Mouse (Mus musculus): ENCODE data around the gene Myo18a. TPM values are rescaled to one million over a fixed set of nuclear protein-coding genes. Genes with fewer than 3 reads are reported as not detected.

Myo18a gene
- total and polyA plus RNA-seq, 2 experiments from 2014 or later = 35.0 to 82.0 TPM

GRCm38 (mm10) chr11:77852941-77853668, 90.1 kb downstream of the Myo18a start:
- TF ChIP-seq CTCF (IDR thresholded peaks at IDR 0.05) = no peak
- 95% methylated on average over 17 of the region's 17 CpGs for WGBS
- DNase-seq (ENCODE audit: low spot score) (no peak), ATAC-seq (ENCODE audit: low FRiP score) (no peak)
- Histone ChIP-seq H3K4me3 (ENCODE audit: low read depth, low read length) (no peak overlapping the region), H3K9ac (replicated peaks; ENCODE audit: low read length, poor library complexity, severe bottlenecking) (no peak overlapping the region), H3K4me2 (ENCODE audit: low read depth, low read length, poor library complexity, severe bottlenecking) (no peak overlapping the region), H3K27me3 (ENCODE audit: insufficient read depth, low read length) (no peaks in the 10 kb centered on the region), H3K27ac (ENCODE audit: low read depth, low read length) (no peak overlapping the region; the same call in 1 of the 2 replicates), H3K4me1 (ENCODE audit: insufficient read depth, low read length) (peaks cover 22% of the 10 kb centered on the region; the same call in 1 of the 2 replicates), H3K36me3 (ENCODE audit: insufficient read depth, low read length) (peaks cover 34% of the 10 kb centered on the region), H3K9me3 (ENCODE audit: low read length) (no peaks in the 10 kb centered on the region)

GRCm38 (mm10) chr11:77854641-77855040, 91.6 kb downstream of the Myo18a start:
- DNase-seq (ENCODE audit: low spot score) (no peak), ATAC-seq (ENCODE audit: low FRiP score) (no peak)
- H3K4me3 ChIP-seq (ENCODE audit: low read depth, low read length) = no peak overlapping the region
- no peak overlapping the region for H3K9ac ChIP-seq (replicated peaks; ENCODE audit: low read length, poor library complexity, severe bottlenecking)
- no peak overlapping the region for H3K4me2 ChIP-seq (ENCODE audit: low read depth, low read length, poor library complexity, severe bottlenecking)
- H3K4me1 ChIP-seq (ENCODE audit: insufficient read depth, low read length) = peaks cover 18% of the 10 kb centered on the region; the same call in 1 of the 2 replicates
- no peaks in the 10 kb centered on the region for H3K27me3 ChIP-seq (ENCODE audit: insufficient read depth, low read length)
- no peak for TF ChIP-seq CTCF (IDR thresholded peaks at IDR 0.05)
- peak overlapping the region; percentile 40 for H3K27ac ChIP-seq (ENCODE audit: low read depth, low read length)
- 46% methylated on average over 3 of the region's 3 CpGs for WGBS
- no peaks in the 10 kb centered on the region for H3K9me3 ChIP-seq (ENCODE audit: low read length)
- peaks cover 36% of the 10 kb centered on the region for H3K36me3 ChIP-seq (ENCODE audit: insufficient read depth, low read length)

GRCm38 (mm10) chr11:77855396-77855795, 92.3 kb downstream of the Myo18a start:
- Histone ChIP-seq H3K9me3 (ENCODE audit: low read length) (no peaks in the 10 kb centered on the region), H3K36me3 (ENCODE audit: insufficient read depth, low read length) (peaks cover 33% of the 10 kb centered on the region), H3K4me1 (ENCODE audit: insufficient read depth, low read length) (peaks cover 13% of the 10 kb centered on the region; the same call in 1 of the 2 replicates), H3K9ac (replicated peaks; ENCODE audit: low read length, poor library complexity, severe bottlenecking) (no peak overlapping the region), H3K4me2 (ENCODE audit: low read depth, low read length, poor library complexity, severe bottlenecking) (no peak overlapping the region), H3K4me3 (ENCODE audit: low read depth, low read length) (no peak overlapping the region), H3K27ac (ENCODE audit: low read depth, low read length) (peak overlapping the region; percentile 51), H3K27me3 (ENCODE audit: insufficient read depth, low read length) (no peaks in the 10 kb centered on the region)
- DNase-seq (ENCODE audit: low spot score) (no peak), ATAC-seq (ENCODE audit: low FRiP score) (no peak)
- WGBS = 21% methylated on average over 15 of the region's 15 CpGs
- TF ChIP-seq CTCF (IDR thresholded peaks at IDR 0.05) = no peak

GRCm38 (mm10) chr11:77857089-77857488, 94.0 kb downstream of the Myo18a start:
- Histone ChIP-seq H3K27ac (ENCODE audit: low read depth, low read length) (no peak overlapping the region), H3K9ac (replicated peaks; ENCODE audit: low read length, poor library complexity, severe bottlenecking) (no peak overlapping the region), H3K9me3 (ENCODE audit: low read length) (no peaks in the 10 kb centered on the region), H3K36me3 (ENCODE audit: insufficient read depth, low read length) (peaks cover 34% of the 10 kb centered on the region), H3K4me3 (ENCODE audit: low read depth, low read length) (no peak overlapping the region), H3K4me1 (ENCODE audit: insufficient read depth, low read length) (peaks cover 4% of the 10 kb centered on the region; the same call in 1 of the 2 replicates), H3K27me3 (ENCODE audit: insufficient read depth, low read length) (no peaks in the 10 kb centered on the region), H3K4me2 (ENCODE audit: low read depth, low read length, poor library complexity, severe bottlenecking) (no peak overlapping the region)
- 75% methylated on average over 6 of the region's 6 CpGs for WGBS
- DNase-seq (ENCODE audit: low spot score) (no peak), ATAC-seq (ENCODE audit: low FRiP score) (no peak)
- TF ChIP-seq CTCF (IDR thresholded peaks at IDR 0.05) = no peak

GRCm38 (mm10) chr11:77858589-77858988, 95.5 kb downstream of the Myo18a start:
- TF ChIP-seq CTCF (IDR thresholded peaks at IDR 0.05) = peak; percentile 9; the same call in 1 of the 2 replicates
- DNase-seq (ENCODE audit: low spot score) = no peak
- no peak overlapping the region for H3K4me3 ChIP-seq (ENCODE audit: low read depth, low read length)
- 0 out of 2 replicates have a peak overlapping the region, but pooled peaks have one; percentile 26 for H3K27ac ChIP-seq (ENCODE audit: low read depth, low read length)
- H3K4me1 ChIP-seq (ENCODE audit: insufficient read depth, low read length) = 0 out of 2 replicates have a peak, but pooled peaks cover 4% of the 10 kb centered on the region
- H3K36me3 ChIP-seq (ENCODE audit: insufficient read depth, low read length) = peaks cover 22% of the 10 kb centered on the region
- H3K9ac ChIP-seq (replicated peaks; ENCODE audit: low read length, poor library complexity, severe bottlenecking) = no peak overlapping the region
- no peaks in the 10 kb centered on the region for H3K9me3 ChIP-seq (ENCODE audit: low read length)
- H3K4me2 ChIP-seq (ENCODE audit: low read depth, low read length, poor library complexity, severe bottlenecking) = no peak overlapping the region
- H3K27me3 ChIP-seq (ENCODE audit: insufficient read depth, low read length) = no peaks in the 10 kb centered on the region
- no peak for ATAC-seq (ENCODE audit: low FRiP score)
- 30% methylated on average over 9 of the region's 9 CpGs for WGBS

GRCm38 (mm10) chr11:77860947-77861346, 97.9 kb downstream of the Myo18a start:
- Histone ChIP-seq H3K4me2 (ENCODE audit: low read depth, low read length, poor library complexity, severe bottlenecking) (no peak overlapping the region), H3K9me3 (ENCODE audit: low read length) (no peaks in the 10 kb centered on the region), H3K4me1 (ENCODE audit: insufficient read depth, low read length) (no peaks in the 10 kb centered on the region), H3K4me3 (ENCODE audit: low read depth, low read length) (no peak overlapping the region), H3K27me3 (ENCODE audit: insufficient read depth, low read length) (no peaks in the 10 kb centered on the region), H3K36me3 (ENCODE audit: insufficient read depth, low read length) (peaks cover 21% of the 10 kb centered on the region; the same call in 1 of the 2 replicates), H3K27ac (ENCODE audit: low read depth, low read length) (no peak overlapping the region), H3K9ac (replicated peaks; ENCODE audit: low read length, poor library complexity, severe bottlenecking) (no peak overlapping the region)
- no peak for DNase-seq (ENCODE audit: low spot score)
- no peak for TF ChIP-seq CTCF (IDR thresholded peaks at IDR 0.05)
- WGBS = 78% methylated on average over 9 of the region's 9 CpGs
- ATAC-seq (ENCODE audit: low FRiP score) = no peak
